Mouse (Mus musculus) lung, postnatal 0 days (tissue): ENCODE measurements at regions not wholly inside any gene's neighbourhood (a gene's known extent, or its start where the extent isn't known, plus 50 kb on each side); places are given as distances from the start of the nearest gene placed in this dataset.

Source experiments
- ATAC-seq: fragments of 200-750 bp; cut with Nextera tagmentation; 2 replicates; pipeline ENCODE4 v1.8.0; 2017; ENCODE audit warnings: moderate library complexity
- DNase-seq: peaks from one replicate; pipeline ENCODE4 v3.0.0-alpha.2; 2016; ENCODE audit warnings: low spot score
- H3K27ac ChIP-seq: fragments of 300-500 bp; sonication (generic); 2 replicates; pipeline ENCODE4 v1.5.1; 2014; ENCODE audit warnings: antibody characterized with exemption, mild to moderate bottlenecking, low read length, mixed read lengths
- H3K27me3 ChIP-seq: fragments of 300-500 bp; sonication (generic); replicated peaks from 2 replicates; pipeline ENCODE4 v1.6.1; 2014; ENCODE audit warnings: low read length, mixed read lengths; ENCODE audit not compliant: insufficient read depth
- H3K36me3 ChIP-seq: fragments of 300-500 bp; sonication (generic); 2 replicates; pipeline ENCODE4 v1.6.1; 2014; ENCODE audit warnings: low read length, mixed read lengths; ENCODE audit not compliant: insufficient read depth
- H3K4me1 ChIP-seq: fragments of 300-500 bp; sonication (generic); 2 replicates; pipeline ENCODE4 v1.6.1; 2014; ENCODE audit warnings: antibody characterized with exemption, low read depth, low read length, mixed read lengths; ENCODE audit not compliant: insufficient read depth
- H3K4me2 ChIP-seq: fragments of 300-500 bp; sonication (generic); replicated peaks from 2 replicates; pipeline ENCODE4 v1.6.1; 2014; ENCODE audit warnings: low read depth, mild to moderate bottlenecking, low read length, moderate library complexity, mixed read lengths
- H3K4me3 ChIP-seq: fragments of 300-500 bp; sonication (generic); 2 replicates; pipeline ENCODE4 v1.5.1; 2014; ENCODE audit warnings: low read depth, low read length
- H3K9ac ChIP-seq: fragments of 300-500 bp; sonication (generic); replicated peaks from 2 replicates; pipeline ENCODE4 v1.6.1; 2014; ENCODE audit warnings: low read depth, mild to moderate bottlenecking
- H3K9me3 ChIP-seq: fragments of 300-500 bp; sonication (generic); 2 replicates; pipeline ENCODE4 v1.6.1; 2016; ENCODE audit warnings: low read length, mixed read lengths
- CTCF ChIP-seq: IDR thresholded peaks from 2 replicates; pipeline ENCODE4 v1.5.1; 2016; ENCODE audit warnings: antibody characterized with exemption, mild to moderate bottlenecking
- EP300 ChIP-seq: IDR thresholded peaks from 2 replicates; pipeline ENCODE4 v1.6.1; 2016; ENCODE audit warnings: antibody characterized with exemption, mild to moderate bottlenecking, control low read depth
- WGBS: fragments of 180-500 bp; shearing (Covaris S2); extraction: QIAGEN DNeasy Blood & Tissue Kit; methylation state at CpG from one replicate; pipeline ENCODE4 v1.1.7; 2014; 5-methylcytosine and 5-hydroxymethylcytosine counted together

DNA sequence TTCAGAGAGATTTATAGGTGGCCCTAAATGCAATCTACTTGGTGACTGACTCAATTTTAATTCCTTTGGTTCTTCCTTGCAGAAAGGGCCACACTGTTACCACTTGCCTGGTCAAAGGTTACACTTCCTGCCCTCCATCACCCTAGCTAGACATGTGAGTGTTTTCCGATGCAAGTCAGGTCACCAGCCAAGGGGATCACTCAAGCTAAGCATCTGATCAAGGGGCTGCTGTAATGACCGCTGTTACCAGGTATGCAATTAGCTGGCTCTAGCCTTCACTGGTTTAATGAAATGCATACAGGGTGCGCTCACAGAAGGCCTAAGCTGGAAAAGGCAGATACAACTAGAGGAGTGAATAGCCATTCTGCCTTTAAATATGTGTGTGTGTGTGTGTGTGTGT lies 105.1 kb downstream of the Mtx2 start:
- TF ChIP-seq CTCF (no peak), EP300 (no peak)
- H3K36me3 ChIP-seq = no peaks in the 10 kb centered on the region
- DNase-seq (no peak), ATAC-seq (no peak)
- no peak overlapping the region for H3K4me2 ChIP-seq
- no peak overlapping the region for H3K27ac ChIP-seq
- H3K4me1 ChIP-seq = peaks cover 4% of the 10 kb centered on the region; the same call in 1 of the 2 replicates
- H3K9ac ChIP-seq = no peak overlapping the region
- H3K9me3 ChIP-seq = no peaks in the 10 kb centered on the region
- no peak overlapping the region for H3K4me3 ChIP-seq
- H3K27me3 ChIP-seq = no peaks in the 10 kb centered on the region
- WGBS = 60% methylated on average over 3 of the region's 3 CpGs

DNA sequence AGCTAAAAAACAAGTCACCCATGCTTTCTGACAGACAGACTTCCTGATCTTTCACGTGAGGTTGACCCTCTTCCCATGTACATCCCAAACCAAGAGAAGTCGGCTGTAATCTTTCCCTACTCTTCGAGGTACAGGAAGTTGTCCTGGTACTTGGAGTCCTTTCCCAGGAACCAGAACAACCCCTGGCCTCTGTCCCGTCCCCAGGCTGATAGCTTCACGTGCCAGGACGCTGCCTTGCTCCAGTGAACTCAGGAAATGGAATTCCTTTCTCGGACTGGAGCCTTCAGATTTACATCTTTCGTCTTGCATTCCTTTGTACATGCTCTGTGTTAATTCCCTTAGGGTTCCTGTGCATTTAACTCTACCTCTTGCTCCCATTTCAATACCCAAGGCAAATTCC lies 107.6 kb downstream of the Mtx2 start:
- no peak overlapping the region for H3K27ac ChIP-seq
- H3K4me3 ChIP-seq = no peak overlapping the region
- H3K9ac ChIP-seq = no peak overlapping the region
- TF ChIP-seq EP300 (0 out of 2 replicates have a peak, but pooled peaks have one; percentile 46), CTCF (no peak)
- H3K4me1 ChIP-seq = peaks cover 4% of the 10 kb centered on the region; the same call in 1 of the 2 replicates
- no peaks in the 10 kb centered on the region for H3K36me3 ChIP-seq
- peak; percentile 50 for DNase-seq
- no peaks in the 10 kb centered on the region for H3K9me3 ChIP-seq
- ATAC-seq = peak; percentile 37; the same call in 1 of the 2 replicates
- whole genome bisulfite sequencing = 18% methylated on average over 8 of the region's 8 CpGs
- no peaks in the 10 kb centered on the region for H3K27me3 ChIP-seq
- H3K4me2 ChIP-seq = no peak overlapping the region

DNA sequence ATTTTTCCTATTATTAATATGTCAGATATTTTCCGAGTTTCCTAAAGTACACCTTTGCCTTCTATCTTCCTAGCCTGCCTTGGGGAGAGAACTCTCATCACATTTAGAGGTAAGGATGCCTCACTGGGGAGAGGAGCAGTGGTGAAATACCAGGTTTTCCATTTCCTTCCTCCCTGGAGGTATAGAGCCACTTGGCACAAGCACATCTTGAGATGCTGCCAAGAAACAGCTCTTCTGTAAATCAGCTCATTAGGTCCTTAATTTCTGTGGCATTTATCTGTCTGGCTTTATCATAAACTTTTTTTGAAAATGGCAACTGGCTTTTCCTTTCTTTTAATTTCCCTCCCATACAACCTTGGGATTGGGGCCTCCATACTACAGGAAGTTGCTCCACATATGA lies 108.2 kb downstream of the Mtx2 start:
- H3K4me1 ChIP-seq = peaks cover 4% of the 10 kb centered on the region; the same call in 1 of the 2 replicates
- H3K4me2 ChIP-seq = no peak overlapping the region
- ATAC-seq (no peak), DNase-seq (no peak)
- 64% methylated on average over 1 of the region's 1 CpGs for WGBS
- no peak overlapping the region for H3K9ac ChIP-seq
- no peaks in the 10 kb centered on the region for H3K9me3 ChIP-seq
- H3K27me3 ChIP-seq = no peaks in the 10 kb centered on the region
- H3K36me3 ChIP-seq = no peaks in the 10 kb centered on the region
- no peak overlapping the region for H3K4me3 ChIP-seq
- no peak for TF ChIP-seq EP300
- TF ChIP-seq CTCF = no peak
- no peak overlapping the region for H3K27ac ChIP-seq

DNA sequence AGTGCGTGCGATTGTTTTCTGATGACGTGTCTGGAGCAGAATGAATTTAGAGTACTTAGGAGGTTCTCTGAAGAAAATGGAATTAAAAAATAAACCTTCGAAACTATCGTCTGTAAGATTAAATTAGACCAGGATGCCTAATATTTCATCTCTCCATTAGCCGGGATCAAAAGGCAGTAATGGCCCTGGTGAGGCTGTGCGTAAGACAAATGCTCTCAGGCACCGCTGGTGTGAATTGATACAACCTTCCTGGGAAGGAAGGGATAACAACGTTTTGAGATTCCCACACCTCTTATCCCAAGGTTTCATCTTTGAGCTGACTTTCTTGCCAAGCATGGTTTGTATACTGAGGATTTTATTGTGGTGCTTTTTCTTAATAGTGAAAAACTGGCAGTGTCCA lies 113.1 kb downstream of the Mtx2 start:
- no peaks in the 10 kb centered on the region for H3K36me3 ChIP-seq
- TF ChIP-seq CTCF (no peak), EP300 (no peak)
- no peaks in the 10 kb centered on the region for H3K27me3 ChIP-seq
- H3K9ac ChIP-seq = no peak overlapping the region
- no peaks in the 10 kb centered on the region for H3K4me1 ChIP-seq
- DNase-seq = no peak
- no peak overlapping the region for H3K4me3 ChIP-seq
- H3K27ac ChIP-seq = no peak overlapping the region
- 53% methylated on average over 9 of the region's 9 CpGs for WGBS
- no peak for ATAC-seq
- H3K9me3 ChIP-seq = no peaks in the 10 kb centered on the region
- H3K4me2 ChIP-seq = no peak overlapping the region

DNA sequence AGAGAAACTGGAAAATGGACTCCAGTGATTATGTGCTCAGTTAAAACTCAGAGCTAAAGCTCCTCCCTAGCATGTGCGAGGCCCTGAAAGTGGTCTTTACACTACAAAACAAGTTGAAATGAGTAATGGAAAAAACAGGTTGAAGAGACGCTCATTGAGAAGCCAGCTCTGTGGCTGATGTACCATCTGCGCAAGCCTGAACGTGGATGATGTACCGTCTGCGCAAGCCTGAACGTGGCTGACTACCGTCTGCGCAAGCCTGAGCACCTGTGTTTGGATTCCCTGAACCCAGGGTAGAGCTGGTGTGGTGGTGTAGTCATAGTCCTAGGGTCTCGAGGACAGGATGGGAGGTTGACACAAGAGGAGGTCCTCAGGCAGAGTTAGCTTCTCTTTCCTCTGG lies 116.4 kb downstream of the Mtx2 start:
- Histone ChIP-seq H3K27me3 (no peaks in the 10 kb centered on the region), H3K27ac (no peak overlapping the region), H3K9ac (no peak overlapping the region), H3K4me2 (no peak overlapping the region), H3K36me3 (no peaks in the 10 kb centered on the region), H3K9me3 (no peaks in the 10 kb centered on the region), H3K4me1 (no peaks in the 10 kb centered on the region), H3K4me3 (no peak overlapping the region)
- 87% methylated on average over 10 of the region's 10 CpGs for WGBS
- DNase-seq (no peak), ATAC-seq (no peak)
- no peak for TF ChIP-seq EP300
- no peak for TF ChIP-seq CTCF

DNA sequence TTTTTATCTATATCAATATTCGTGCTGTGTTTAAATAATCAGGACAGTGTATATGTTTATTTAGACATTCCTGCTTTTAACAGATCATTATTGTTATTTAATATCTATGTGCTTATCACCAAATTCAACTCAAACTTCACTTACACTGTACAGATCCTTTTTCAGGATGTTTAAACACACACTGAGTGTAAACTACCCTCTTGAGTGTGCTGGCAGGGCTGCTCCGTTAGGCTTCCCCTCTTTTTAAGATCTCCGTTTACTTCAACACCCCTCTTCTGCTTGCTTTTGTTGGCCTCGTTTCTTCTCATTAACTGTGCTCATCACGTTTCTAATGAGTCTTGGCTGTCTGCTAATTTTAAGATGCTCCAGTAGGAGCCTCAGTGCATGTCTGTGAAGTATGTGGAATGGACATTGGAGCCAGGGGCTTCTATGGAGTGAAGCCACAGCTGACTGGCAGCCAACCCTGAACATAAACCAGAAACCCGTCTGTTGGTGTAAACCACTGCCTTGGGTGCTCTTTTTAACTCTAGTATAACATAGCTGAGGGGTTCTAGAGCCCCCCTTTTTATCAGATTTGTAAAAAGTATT lies 117.1 kb downstream of the Mtx2 start:
- ATAC-seq = no peak
- 23% methylated on average over 6 of the region's 6 CpGs for WGBS
- no peak for TF ChIP-seq EP300
- no peak for TF ChIP-seq CTCF

More for the DNA sequence above, 117.1 kb downstream of the Mtx2 start:
- Histone ChIP-seq H3K36me3 (no peaks in the 10 kb centered on the region), H3K9ac (no peak overlapping the region), H3K27me3 (no peaks in the 10 kb centered on the region), H3K27ac (no peak overlapping the region), H3K4me1 (no peaks in the 10 kb centered on the region), H3K9me3 (no peaks in the 10 kb centered on the region), H3K4me3 (no peak overlapping the region), H3K4me2 (no peak overlapping the region)
- no peak for DNase-seq
